Mouse (Mus musculus) neutrophil, adult 5-6 weeks (primary cell): Measurements from ENCODE around the gene Nrp1. TPM values are rescaled to one million over a fixed set of nuclear protein-coding genes. Genes with fewer than 3 reads are reported as not detected.

ENCODE experiments used
- ATAC-seq: fragments of 151-379, 151-347 bp; 2 replicates; pipeline ENCODE4 v1.8.0; 2017; ENCODE audit warnings: mild to moderate bottlenecking, moderate TSS enrichment; ENCODE audit not compliant: insufficient number of reproducible peaks, poor library complexity, low FRiP score, severe bottlenecking; ENCODE audit errors: extremely low read depth
- total RNA-seq: library from RNA; stranded (forward); fragments of 200-1000 nt; gene quantifications from 2 replicates; pipeline ENCODE4 v1.2.3, GENCODE M21; 2017

Nrp1 gene
- total RNA-seq, 1 experiment from 2014 or later: 4.2 TPM

GRCm38 (mm10) chr8:128480896-128481665 is 122.7 kb downstream of the Nrp1 start:
- 0 out of 2 replicates have a peak, but pooled peaks have one; percentile 13 for ATAC-seq

DNA sequence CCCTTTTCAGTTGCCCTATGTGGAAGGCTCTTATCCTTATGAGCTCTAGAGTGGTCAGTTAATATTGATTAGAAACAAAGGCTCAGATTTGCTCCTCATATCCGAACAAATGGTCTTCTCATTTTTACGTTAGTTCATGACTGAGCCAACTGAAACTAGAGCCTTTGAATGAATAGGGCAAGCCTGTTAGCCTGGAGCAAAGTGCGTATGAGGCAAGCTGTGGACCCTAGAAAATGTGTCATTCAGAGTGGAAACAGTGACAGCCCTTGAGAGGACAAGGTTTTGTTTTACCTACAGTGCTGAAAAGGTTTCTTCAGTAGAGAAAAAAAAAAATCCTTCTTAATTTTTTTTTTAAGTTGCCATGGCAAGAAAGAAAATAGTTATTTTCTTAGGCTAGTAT is 124.9 kb downstream of the Nrp1 start:
- no peak for ATAC-seq

GRCm38 (mm10) chr8:128484720-128485124 is 126.3 kb downstream of the Nrp1 start:
- no peak for ATAC-seq

DNA sequence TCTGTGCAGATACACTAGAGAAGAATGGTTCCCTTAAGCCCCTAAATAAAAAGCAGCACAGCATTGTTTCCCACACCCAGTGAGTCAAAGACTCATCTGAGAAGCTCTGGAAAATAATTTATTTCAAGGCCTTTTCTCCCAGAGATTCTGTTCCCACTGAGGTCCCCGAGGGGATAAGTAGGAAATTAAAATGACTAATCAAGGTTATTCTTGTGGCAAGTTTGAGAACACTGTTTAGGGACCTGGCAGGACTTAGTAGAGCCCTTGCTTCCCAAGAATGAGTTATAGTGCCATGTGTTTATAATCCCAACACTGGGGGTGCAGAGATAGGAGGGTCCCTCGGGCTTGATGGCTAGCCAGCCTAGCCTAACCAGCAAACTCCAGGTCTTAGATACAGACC is 127.6 kb downstream of the Nrp1 start:
- ATAC-seq: no peak

- ATAC-seq: no peak
These were observed 129.8 kb downstream of the Nrp1 start for GRCm38 (mm10) chr8:128487966-128488931.

DNA sequence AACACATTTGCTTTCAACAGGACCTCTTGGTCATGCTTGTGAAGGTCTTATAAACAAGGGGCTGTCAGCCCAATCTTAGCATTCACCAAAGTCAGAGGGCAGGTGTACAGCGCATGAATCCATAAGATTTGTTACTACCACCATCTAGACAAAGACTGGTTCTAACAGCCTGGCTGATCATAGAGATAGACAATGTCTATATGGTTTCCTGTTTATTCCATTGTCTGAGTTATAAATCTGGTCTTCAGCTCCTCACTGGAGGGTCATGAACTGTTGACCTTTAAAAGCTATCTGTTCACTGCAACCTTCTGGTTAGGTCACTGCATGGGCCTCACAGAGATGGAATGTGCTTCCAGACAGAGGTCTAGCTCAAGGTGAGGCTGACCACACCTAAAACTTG is 130.9 kb downstream of the Nrp1 start:
- ATAC-seq: no peak

- ATAC-seq: peak; percentile 82
These were observed 133.0 kb downstream of the Nrp1 start for GRCm38 (mm10) chr8:128491126-128492067.

DNA sequence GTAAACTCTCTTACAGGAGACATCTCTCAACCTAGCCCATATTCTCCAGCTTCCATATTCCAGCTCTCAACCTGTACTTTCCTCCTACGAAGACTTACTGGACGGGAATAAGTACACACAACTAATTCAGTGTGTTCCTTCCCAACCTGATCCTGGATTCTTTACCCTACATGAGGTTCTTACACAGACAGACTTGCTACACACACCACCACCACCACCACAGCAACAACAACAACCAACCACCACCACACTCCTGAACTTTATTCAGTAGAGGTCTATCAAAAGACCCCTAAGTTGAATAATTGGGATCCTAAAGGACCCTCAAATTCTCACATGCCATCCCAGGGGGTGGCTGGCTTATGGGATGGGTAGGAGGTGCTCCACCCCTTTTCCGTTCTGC is 135.4 kb downstream of the Nrp1 start:
- no peak for ATAC-seq

DNA sequence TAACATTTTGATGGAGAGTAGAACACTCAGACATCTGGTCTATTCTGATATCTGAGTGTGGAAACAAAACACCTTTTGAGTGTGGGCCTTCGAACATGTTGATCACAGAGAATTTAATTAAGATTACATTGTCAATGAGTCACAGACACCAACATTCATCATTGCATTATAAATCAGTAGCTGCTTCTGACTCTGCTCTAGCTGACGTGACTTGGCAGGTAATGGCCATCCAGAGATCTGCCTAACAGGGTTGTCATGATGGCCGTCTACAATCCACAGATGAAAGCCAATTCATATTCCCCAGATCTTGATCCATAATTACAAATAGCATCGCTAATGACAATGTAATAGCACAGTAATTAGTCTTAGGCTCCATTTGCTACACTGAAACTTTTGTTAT is 140.4 kb downstream of the Nrp1 start:
- ATAC-seq: no peak

GRCm38 (mm10) chr8:128504136-128504829 is 145.9 kb downstream of the Nrp1 start:
- ATAC-seq: no peak

GRCm38 (mm10) chr8:128505866-128506265 is 147.5 kb downstream of the Nrp1 start:
- peak; percentile 91 for ATAC-seq

DNA sequence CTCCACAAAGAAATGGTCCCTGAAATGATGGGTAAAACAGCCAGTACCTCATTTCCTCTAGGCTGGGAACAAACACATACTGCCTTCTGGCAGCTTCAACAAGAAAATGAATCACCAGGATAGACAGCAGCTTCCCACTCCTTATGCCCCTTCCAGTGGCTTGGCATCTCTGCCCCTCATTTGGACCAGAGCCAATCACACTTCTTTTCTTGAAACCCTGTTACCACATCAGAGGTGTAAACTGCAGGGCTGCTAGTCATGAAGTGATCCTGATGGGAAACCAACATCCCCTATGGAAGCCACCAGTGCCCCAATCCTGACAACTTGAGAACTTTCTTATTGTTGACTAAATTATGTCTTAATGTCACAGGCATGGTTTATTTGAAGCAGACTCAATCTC is 150.3 kb downstream of the Nrp1 start:
- no peak for ATAC-seq

DNA sequence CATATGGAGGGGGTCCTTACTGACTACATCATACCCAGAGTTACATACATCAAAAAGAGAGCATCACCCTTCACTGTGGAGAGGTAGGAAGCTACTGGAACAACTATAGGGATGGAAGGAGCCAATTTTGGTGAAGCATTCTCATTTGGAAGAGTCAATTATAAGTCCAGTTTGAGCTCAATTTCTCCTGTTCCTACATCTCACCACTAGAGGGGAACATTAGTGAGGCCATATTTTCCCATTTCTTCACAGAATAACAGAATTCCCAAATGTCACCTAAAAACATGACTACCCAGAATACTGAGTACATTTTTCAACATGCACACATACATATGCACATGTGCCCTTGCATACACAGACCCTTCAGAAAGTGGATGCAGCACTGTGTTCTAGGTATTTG is 152.6 kb downstream of the Nrp1 start:
- no peak for ATAC-seq

GRCm38 (mm10) chr8:128511732-128512131 is 153.3 kb downstream of the Nrp1 start:
- ATAC-seq: no peak

- ATAC-seq: no peak
These were observed 158.5 kb downstream of the Nrp1 start for GRCm38 (mm10) chr8:128516846-128517446.

GRCm38 (mm10) chr8:128517546-128518102 is 159.2 kb downstream of the Nrp1 start:
- no peak for ATAC-seq

DNA sequence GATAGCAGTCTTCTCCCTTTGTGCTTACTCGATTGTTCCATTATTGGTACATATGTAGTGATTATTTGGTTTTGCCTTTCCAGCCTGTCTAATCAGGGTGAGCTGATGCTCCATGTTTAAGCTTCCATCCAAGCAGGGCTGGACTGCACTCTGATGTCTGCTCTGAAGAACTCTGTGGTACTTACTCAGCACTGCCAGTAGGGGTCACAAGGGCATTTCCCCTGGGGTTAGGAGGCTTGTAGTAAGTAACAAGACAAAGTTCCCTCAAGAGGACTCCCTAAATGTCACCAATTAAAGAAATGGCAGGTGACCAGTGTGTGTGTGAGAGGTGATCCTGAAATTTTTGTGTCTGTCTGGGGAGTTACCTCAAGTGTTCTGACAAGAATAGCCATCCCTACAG is 161.0 kb downstream of the Nrp1 start:
- ATAC-seq: peak; percentile 41; the same call in 1 of the 2 replicates

GRCm38 (mm10) chr8:128523825-128524224 is 165.4 kb downstream of the Nrp1 start:
- ATAC-seq: no peak
